Mouse (Mus musculus): ENCODE measurements around the gene Chst8. TPM values are rescaled to one million over a fixed set of nuclear protein-coding genes. Genes with fewer than 3 reads are reported as not detected.

Chst8 gene
- polyA plus RNA-seq, 1 experiment from 2014 or later, result 2.6 TPM

- ATAC-seq (ENCODE audit: insufficient number of reproducible peaks, low FRiP score, low TSS enrichment, low read depth) (no peak), DNase-seq (ENCODE audit: low spot score) (peak; percentile 72)
- under 1% methylated on average over 48 of the region's 48 CpGs for WGBS
- Histone ChIP-seq H3K27ac (replicated peaks; ENCODE audit: low read depth, low read length) (peak overlapping the region; percentile 100), H3K9ac (ENCODE audit: low read length) (peak overlapping the region; percentile 99), H3K4me1 (ENCODE audit: control insufficient read depth, insufficient read depth, low read length) (peaks cover 12% of the 10 kb centered on the region), H3K9me3 (ENCODE audit: control insufficient read depth, low read length) (no peaks in the 10 kb centered on the region), H3K27me3 (ENCODE audit: control insufficient read depth, insufficient read depth, low read length) (no peaks in the 10 kb centered on the region), H3K4me3 (ENCODE audit: low read depth, low read length) (peak overlapping the region; percentile 89), H3K36me3 (ENCODE audit: control insufficient read depth, insufficient read depth, low read length) (peaks cover 11% of the 10 kb centered on the region), H3K4me2 (ENCODE audit: low read depth, severe bottlenecking) (peak overlapping the region; percentile 85)
Observed at GRCm38 (mm10) chr7:34652751-34653502, 159.6 kb downstream of the Chst8 start.

GRCm38 (mm10) chr7:34651381-34651780 lies 161.1 kb downstream of the Chst8 start:
- no peaks in the 10 kb centered on the region for H3K27me3 ChIP-seq (ENCODE audit: control insufficient read depth, insufficient read depth, low read length)
- H3K27ac ChIP-seq (replicated peaks; ENCODE audit: low read depth, low read length), result peak overlapping the region; percentile 50; the same call in 1 of the 2 replicates
- peak overlapping the region; percentile 89 for H3K4me3 ChIP-seq (ENCODE audit: low read depth, low read length)
- H3K9ac ChIP-seq (ENCODE audit: low read length), result peak overlapping the region; percentile 32; the same call in 1 of the 2 replicates
- no peaks in the 10 kb centered on the region for H3K9me3 ChIP-seq (ENCODE audit: control insufficient read depth, low read length)
- DNase-seq (ENCODE audit: low spot score) (no peak), ATAC-seq (ENCODE audit: insufficient number of reproducible peaks, low FRiP score, low TSS enrichment, low read depth) (no peak)
- H3K4me1 ChIP-seq (ENCODE audit: control insufficient read depth, insufficient read depth, low read length), result peaks cover 12% of the 10 kb centered on the region
- 8% methylated on average over 2 of the region's 2 CpGs for WGBS
- peaks cover 15% of the 10 kb centered on the region for H3K36me3 ChIP-seq (ENCODE audit: control insufficient read depth, insufficient read depth, low read length)
- peak overlapping the region; percentile 85 for H3K4me2 ChIP-seq (ENCODE audit: low read depth, severe bottlenecking)

GRCm38 (mm10) chr7:34647052-34647451 lies 165.5 kb downstream of the Chst8 start:
- no peaks in the 10 kb centered on the region for H3K27me3 ChIP-seq (ENCODE audit: control insufficient read depth, insufficient read depth, low read length)
- no peak overlapping the region for H3K27ac ChIP-seq (replicated peaks; ENCODE audit: low read depth, low read length)
- ATAC-seq (ENCODE audit: insufficient number of reproducible peaks, low FRiP score, low TSS enrichment, low read depth) (no peak), DNase-seq (ENCODE audit: low spot score) (no peak)
- no peaks in the 10 kb centered on the region for H3K9me3 ChIP-seq (ENCODE audit: control insufficient read depth, low read length)
- WGBS, result 89% methylated on average over 9 of the region's 9 CpGs
- no peak overlapping the region for H3K4me3 ChIP-seq (ENCODE audit: low read depth, low read length)
- no peak overlapping the region for H3K4me2 ChIP-seq (ENCODE audit: low read depth, severe bottlenecking)
- H3K4me1 ChIP-seq (ENCODE audit: control insufficient read depth, insufficient read depth, low read length), result peaks cover 10% of the 10 kb centered on the region
- H3K9ac ChIP-seq (ENCODE audit: low read length), result no peak overlapping the region
- peaks cover 27% of the 10 kb centered on the region for H3K36me3 ChIP-seq (ENCODE audit: control insufficient read depth, insufficient read depth, low read length)

- H3K9me3 ChIP-seq (ENCODE audit: control insufficient read depth, low read length), result no peaks in the 10 kb centered on the region
- peaks cover 2% of the 10 kb centered on the region; the same call in 1 of the 2 replicates for H3K4me1 ChIP-seq (ENCODE audit: control insufficient read depth, insufficient read depth, low read length)
- 88% methylated on average over 12 of the region's 12 CpGs for WGBS
- H3K36me3 ChIP-seq (ENCODE audit: control insufficient read depth, insufficient read depth, low read length), result peaks cover 27% of the 10 kb centered on the region
- H3K27me3 ChIP-seq (ENCODE audit: control insufficient read depth, insufficient read depth, low read length), result no peaks in the 10 kb centered on the region
- no peak overlapping the region for H3K4me3 ChIP-seq (ENCODE audit: low read depth, low read length)
- ATAC-seq (ENCODE audit: insufficient number of reproducible peaks, low FRiP score, low TSS enrichment, low read depth), result no peak
- no peak overlapping the region for H3K9ac ChIP-seq (ENCODE audit: low read length)
- no peak overlapping the region for H3K27ac ChIP-seq (replicated peaks; ENCODE audit: low read depth, low read length)
- no peak for DNase-seq (ENCODE audit: low spot score)
- H3K4me2 ChIP-seq (ENCODE audit: low read depth, severe bottlenecking), result no peak overlapping the region
Observed at GRCm38 (mm10) chr7:34646144-34646795, 166.2 kb downstream of the Chst8 start.

- Histone ChIP-seq H3K4me3 (ENCODE audit: low read depth, low read length) (no peak overlapping the region), H3K9me3 (ENCODE audit: control insufficient read depth, low read length) (no peaks in the 10 kb centered on the region), H3K9ac (ENCODE audit: low read length) (no peak overlapping the region), H3K4me2 (ENCODE audit: low read depth, severe bottlenecking) (no peak overlapping the region), H3K4me1 (ENCODE audit: control insufficient read depth, insufficient read depth, low read length) (no peaks in the 10 kb centered on the region), H3K27me3 (ENCODE audit: control insufficient read depth, insufficient read depth, low read length) (no peaks in the 10 kb centered on the region), H3K36me3 (ENCODE audit: control insufficient read depth, insufficient read depth, low read length) (peaks cover 27% of the 10 kb centered on the region), H3K27ac (replicated peaks; ENCODE audit: low read depth, low read length) (no peak overlapping the region)
- ATAC-seq (ENCODE audit: insufficient number of reproducible peaks, low FRiP score, low TSS enrichment, low read depth), result no peak
- WGBS, result 92% methylated on average over 2 of the region's 2 CpGs
- DNase-seq (ENCODE audit: low spot score), result no peak
Observed at GRCm38 (mm10) chr7:34645623-34646022, 166.9 kb downstream of the Chst8 start.

- H3K36me3 ChIP-seq (ENCODE audit: control insufficient read depth, insufficient read depth, low read length), result peaks cover 29% of the 10 kb centered on the region
- 87% methylated on average over 18 of the region's 18 CpGs for WGBS
- H3K27me3 ChIP-seq (ENCODE audit: control insufficient read depth, insufficient read depth, low read length), result no peaks in the 10 kb centered on the region
- no peak overlapping the region for H3K27ac ChIP-seq (replicated peaks; ENCODE audit: low read depth, low read length)
- no peak overlapping the region for H3K9ac ChIP-seq (ENCODE audit: low read length)
- no peak overlapping the region for H3K4me3 ChIP-seq (ENCODE audit: low read depth, low read length)
- H3K4me2 ChIP-seq (ENCODE audit: low read depth, severe bottlenecking), result no peak overlapping the region
- ATAC-seq (ENCODE audit: insufficient number of reproducible peaks, low FRiP score, low TSS enrichment, low read depth), result no peak
- H3K9me3 ChIP-seq (ENCODE audit: control insufficient read depth, low read length), result no peaks in the 10 kb centered on the region
- DNase-seq (ENCODE audit: low spot score), result no peak
- H3K4me1 ChIP-seq (ENCODE audit: control insufficient read depth, insufficient read depth, low read length), result no peaks in the 10 kb centered on the region
Observed at GRCm38 (mm10) chr7:34644591-34644990, 167.9 kb downstream of the Chst8 start.

GRCm38 (mm10) chr7:34643329-34643728 lies 169.2 kb downstream of the Chst8 start:
- Histone ChIP-seq H3K27ac (replicated peaks; ENCODE audit: low read depth, low read length) (no peak overlapping the region), H3K9me3 (ENCODE audit: control insufficient read depth, low read length) (no peaks in the 10 kb centered on the region), H3K36me3 (ENCODE audit: control insufficient read depth, insufficient read depth, low read length) (peaks cover 27% of the 10 kb centered on the region), H3K27me3 (ENCODE audit: control insufficient read depth, insufficient read depth, low read length) (no peaks in the 10 kb centered on the region), H3K4me1 (ENCODE audit: control insufficient read depth, insufficient read depth, low read length) (no peaks in the 10 kb centered on the region), H3K4me3 (ENCODE audit: low read depth, low read length) (no peak overlapping the region), H3K4me2 (ENCODE audit: low read depth, severe bottlenecking) (no peak overlapping the region), H3K9ac (ENCODE audit: low read length) (no peak overlapping the region)
- ATAC-seq (ENCODE audit: insufficient number of reproducible peaks, low FRiP score, low TSS enrichment, low read depth) (no peak), DNase-seq (ENCODE audit: low spot score) (no peak)
- WGBS, result 76% methylated on average over 6 of the region's 6 CpGs

- H3K9ac ChIP-seq (ENCODE audit: low read length), result no peak overlapping the region
- no peak overlapping the region for H3K27ac ChIP-seq (replicated peaks; ENCODE audit: low read depth, low read length)
- peaks cover 21% of the 10 kb centered on the region for H3K36me3 ChIP-seq (ENCODE audit: control insufficient read depth, insufficient read depth, low read length)
- 90% methylated on average over 13 of the region's 13 CpGs for WGBS
- H3K4me2 ChIP-seq (ENCODE audit: low read depth, severe bottlenecking), result no peak overlapping the region
- H3K9me3 ChIP-seq (ENCODE audit: control insufficient read depth, low read length), result no peaks in the 10 kb centered on the region
- H3K4me3 ChIP-seq (ENCODE audit: low read depth, low read length), result no peak overlapping the region
- DNase-seq (ENCODE audit: low spot score), result no peak
- no peaks in the 10 kb centered on the region for H3K27me3 ChIP-seq (ENCODE audit: control insufficient read depth, insufficient read depth, low read length)
- no peaks in the 10 kb centered on the region for H3K4me1 ChIP-seq (ENCODE audit: control insufficient read depth, insufficient read depth, low read length)
- no peak for ATAC-seq (ENCODE audit: insufficient number of reproducible peaks, low FRiP score, low TSS enrichment, low read depth)
Observed at GRCm38 (mm10) chr7:34641968-34642367, 170.5 kb downstream of the Chst8 start.
